Mouse (Mus musculus): Measurements from ENCODE around the gene Tdrd1. TPM values are rescaled to one million over a fixed set of nuclear protein-coding genes. Genes with fewer than 3 reads are reported as not detected.

Tdrd1 gene
- polyA plus RNA-seq, 1 experiment from 2014 or later, result 0.02 TPM

- H3K27ac ChIP-seq (ENCODE audit: low read length), result no peak overlapping the region
- H3K4me2 ChIP-seq (ENCODE audit: low read depth, low read length), result no peak overlapping the region
- no peaks in the 10 kb centered on the region for H3K27me3 ChIP-seq (ENCODE audit: control insufficient read depth, insufficient read depth, low read depth, low read length)
- no peak overlapping the region for H3K4me3 ChIP-seq (ENCODE audit: low read depth, low read length)
- no peaks in the 10 kb centered on the region; the same call in 1 of the 2 replicates for H3K9me3 ChIP-seq (replicated peaks; ENCODE audit: control insufficient read depth, low read length)
- no peaks in the 10 kb centered on the region for H3K4me1 ChIP-seq (ENCODE audit: control insufficient read depth, low read depth, low read length)
- 55% methylated on average over 4 of the region's 4 CpGs for whole genome bisulfite sequencing (ENCODE audit: insufficient replicate concordance)
- ATAC-seq (ENCODE audit: low read depth), result no peak
- H3K9ac ChIP-seq (ENCODE audit: low read depth, low read length), result no peak overlapping the region
- no peaks in the 10 kb centered on the region for H3K36me3 ChIP-seq (ENCODE audit: control insufficient read depth, insufficient read depth)
Measured at GRCm38 (mm10) chr19:56913761-56914160, 87.8 kb downstream of the Tdrd1 start.

GRCm38 (mm10) chr19:56914658-56915057 lies 88.6 kb downstream of the Tdrd1 start:
- Histone ChIP-seq H3K27me3 (ENCODE audit: control insufficient read depth, insufficient read depth, low read depth, low read length) (no peaks in the 10 kb centered on the region), H3K9ac (ENCODE audit: low read depth, low read length) (no peak overlapping the region), H3K4me1 (ENCODE audit: control insufficient read depth, low read depth, low read length) (no peaks in the 10 kb centered on the region), H3K36me3 (ENCODE audit: control insufficient read depth, insufficient read depth) (no peaks in the 10 kb centered on the region), H3K4me3 (ENCODE audit: low read depth, low read length) (no peak overlapping the region), H3K4me2 (ENCODE audit: low read depth, low read length) (no peak overlapping the region), H3K27ac (ENCODE audit: low read length) (no peak overlapping the region), H3K9me3 (replicated peaks; ENCODE audit: control insufficient read depth, low read length) (no peaks in the 10 kb centered on the region; the same call in 1 of the 2 replicates)
- WGBS (ENCODE audit: insufficient replicate concordance), result 67% methylated on average over 3 of the region's 3 CpGs
- ATAC-seq (ENCODE audit: low read depth), result no peak

- Histone ChIP-seq H3K9ac (ENCODE audit: low read depth, low read length) (no peak overlapping the region), H3K27me3 (ENCODE audit: control insufficient read depth, insufficient read depth, low read depth, low read length) (no peaks in the 10 kb centered on the region), H3K36me3 (ENCODE audit: control insufficient read depth, insufficient read depth) (no peaks in the 10 kb centered on the region), H3K4me1 (ENCODE audit: control insufficient read depth, low read depth, low read length) (no peaks in the 10 kb centered on the region), H3K4me3 (ENCODE audit: low read depth, low read length) (no peak overlapping the region), H3K27ac (ENCODE audit: low read length) (no peak overlapping the region), H3K4me2 (ENCODE audit: low read depth, low read length) (no peak overlapping the region), H3K9me3 (replicated peaks; ENCODE audit: control insufficient read depth, low read length) (no peaks in the 10 kb centered on the region; the same call in 1 of the 2 replicates)
- ATAC-seq (ENCODE audit: low read depth), result no peak
- WGBS (ENCODE audit: insufficient replicate concordance), result 42% methylated on average over 6 of the region's 6 CpGs
Measured at GRCm38 (mm10) chr19:56915084-56915483, 89.1 kb downstream of the Tdrd1 start.

Other genes starting within 250 kb of the Tdrd1 start
- 0.11 and 0.19 TPM in 2 replicates for gene Adrb1, start 104.0 kb upstream of the Tdrd1 start, polyA plus RNA-seq (2015; fragmentation: Nextera tagmentation; extraction: Ambion mirVana)
- gene Ccdc186, start 4.0 kb upstream of the Tdrd1 start, polyA plus RNA-seq (2015; fragmentation: Nextera tagmentation; extraction: Ambion mirVana), result 5.2 and 5.6 TPM in 2 replicates
- gene Vwa2, start 48.0 kb downstream of the Tdrd1 start, polyA plus RNA-seq (2015; fragmentation: Nextera tagmentation; extraction: Ambion mirVana), result 0.02 TPM in 2 replicates
- gene Afap1l2, start 182.0 kb downstream of the Tdrd1 start, polyA plus RNA-seq (2015; fragmentation: Nextera tagmentation; extraction: Ambion mirVana), result 1.2 and 1.4 TPM in 2 replicates